Mouse (Mus musculus): ENCODE measurements around the gene Sae1.

DNA sequence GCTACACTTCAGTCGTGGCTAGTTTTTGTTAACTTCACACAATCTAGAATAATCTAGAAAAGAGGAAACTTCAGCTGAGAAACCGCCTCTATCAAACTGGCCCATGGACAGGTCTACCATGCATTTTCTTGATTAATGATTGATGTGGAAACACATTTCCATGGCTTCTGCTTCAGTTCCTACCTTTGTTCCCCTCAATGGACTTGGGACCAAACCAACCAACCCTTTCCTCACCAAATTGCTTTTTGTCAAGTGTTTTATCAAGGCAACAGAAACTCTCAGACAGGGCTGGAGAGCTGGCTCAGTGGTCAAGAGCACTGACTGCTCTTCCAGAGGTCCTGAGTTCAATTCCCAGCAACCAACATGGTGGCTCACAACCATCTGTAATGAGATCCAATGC, 17.0 kb downstream of the Sae1 start:
- TF ChIP-seq CTCF (IDR thresholded peaks at IDR 0.05 in 2 of 3, conservative IDR thresholded peaks at IDR 0.05 in 1 of 3; ENCODE audit: control insufficient read depth in 1 of 3, insufficient read depth in 1 of 3, low read depth in 2 of 3, low read length in 3 of 3, poor library complexity in 1 of 3, severe bottlenecking in 1 of 3) (no peak), GATA1 (IDR thresholded peaks at IDR 0.05; ENCODE audit: low read depth, low read length) (no peak), ZMIZ1 (IDR thresholded peaks at IDR 0.05; ENCODE audit: low read depth, low read length) (no peak), BHLHE40 (IDR thresholded peaks at IDR 0.05; ENCODE audit: borderline replicate concordance, low read depth, low read length) (no peak), POLR2A (IDR thresholded peaks at IDR 0.05; ENCODE audit: control insufficient read depth in 1 of 2, insufficient read depth in 1 of 2, low read depth in 1 of 2, low read length in 2 of 2, poor library complexity in 1 of 2) (no peak), TCF12 (IDR thresholded peaks at IDR 0.05; ENCODE audit: low read depth, low read length) (no peak)
